Mouse (Mus musculus) megakaryocyte, embryonic 14.5 days (primary cell): Measurements from ENCODE around the gene Snrpg. TPM values are rescaled to one million over a fixed set of nuclear protein-coding genes. Genes with fewer than 3 reads are reported as not detected.
"Not testable (repeated sequence)": the region's sequence is repeated elsewhere in the genome, so short reads cannot be mapped to it uniquely, and the experiment has no call there.

Experiments
- H3K27me3 ChIP-seq: replicated peaks from 2 replicates; pipeline ENCODE3; 2012; ENCODE audit warnings: inconsistent platforms
- H3K36me3 ChIP-seq: replicated peaks from 2 replicates; pipeline ENCODE3; 2012; ENCODE audit warnings: low read length, inconsistent platforms, mixed read lengths
- H3K4me1 ChIP-seq: 2 replicates; pipeline ENCODE4 v1.6.1; 2012; ENCODE audit warnings: inconsistent platforms
- H3K4me3 ChIP-seq: replicated peaks from 2 replicates; pipeline ENCODE3; 2012; ENCODE audit warnings: moderate library complexity, mild to moderate bottlenecking, inconsistent platforms
- H3K9me3 ChIP-seq: 2 replicates; pipeline ENCODE4 v1.6.1; 2012; ENCODE audit warnings: inconsistent platforms
- FLI1 ChIP-seq: IDR thresholded peaks from 2 replicates; pipeline ENCODE4 v1.6.1; 2012; ENCODE audit warnings: low read length, inconsistent platforms, mixed read lengths
- GATA1 ChIP-seq: IDR thresholded peaks from 3 replicates; pipeline ENCODE4 v1.6.1; 2012; ENCODE audit warnings: mixed read lengths, low read length, inconsistent platforms, borderline replicate concordance
- polyA plus RNA-seq: library from polyadenylated mRNA; stranded (reverse); fragments of >175 nt; gene quantifications from 2 replicates; pipeline ENCODE4 v1.2.3, GENCODE M21; 2012; ENCODE audit warnings: low replicate concordance; ENCODE audit not compliant: insufficient read depth

Snrpg gene
- polyA plus RNA-seq, 1 experiment = 11.4 TPM

- Histone ChIP-seq H3K36me3 (peaks cover 10% of the 10 kb centered on the region), H3K4me3 (peak overlapping the region; percentile 94), H3K27me3 (peaks cover 2% of the 10 kb centered on the region), H3K9me3 (no peaks in the 10 kb centered on the region), H3K4me1 (peaks cover 36% of the 10 kb centered on the region)
- no peak for TF ChIP-seq FLI1
- no peak for TF ChIP-seq GATA1
Observed at GRCm38 (mm10) chr6:86366853-86367249, 4.3 kb upstream of the Snrpg start.

DNA sequence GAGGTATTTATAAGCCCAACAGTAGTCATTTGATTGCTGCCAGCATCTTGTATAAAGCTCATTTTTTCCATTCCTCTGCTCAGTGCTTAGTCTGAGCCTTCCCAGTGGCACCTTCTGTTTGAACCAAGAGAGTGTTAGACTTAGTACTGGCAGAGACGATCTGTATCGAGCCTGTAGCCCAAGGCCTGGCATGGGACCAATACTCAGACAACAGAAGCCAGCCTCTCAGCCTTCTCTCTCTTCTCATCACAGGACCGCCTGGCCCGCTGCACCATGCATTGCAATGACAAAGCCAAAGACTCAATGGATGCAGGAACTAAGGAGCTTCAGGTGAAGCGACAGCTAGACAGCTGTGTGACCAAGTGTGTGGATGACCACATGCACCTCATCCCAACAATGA is 2.6 kb upstream of the Snrpg start:
- H3K9me3 ChIP-seq = no peaks in the 10 kb centered on the region
- H3K4me1 ChIP-seq = peaks cover 47% of the 10 kb centered on the region
- no peak overlapping the region for H3K4me3 ChIP-seq
- TF ChIP-seq FLI1 = no peak
- no peak for TF ChIP-seq GATA1
- H3K36me3 ChIP-seq = peaks cover 13% of the 10 kb centered on the region
- H3K27me3 ChIP-seq = no peaks in the 10 kb centered on the region

DNA sequence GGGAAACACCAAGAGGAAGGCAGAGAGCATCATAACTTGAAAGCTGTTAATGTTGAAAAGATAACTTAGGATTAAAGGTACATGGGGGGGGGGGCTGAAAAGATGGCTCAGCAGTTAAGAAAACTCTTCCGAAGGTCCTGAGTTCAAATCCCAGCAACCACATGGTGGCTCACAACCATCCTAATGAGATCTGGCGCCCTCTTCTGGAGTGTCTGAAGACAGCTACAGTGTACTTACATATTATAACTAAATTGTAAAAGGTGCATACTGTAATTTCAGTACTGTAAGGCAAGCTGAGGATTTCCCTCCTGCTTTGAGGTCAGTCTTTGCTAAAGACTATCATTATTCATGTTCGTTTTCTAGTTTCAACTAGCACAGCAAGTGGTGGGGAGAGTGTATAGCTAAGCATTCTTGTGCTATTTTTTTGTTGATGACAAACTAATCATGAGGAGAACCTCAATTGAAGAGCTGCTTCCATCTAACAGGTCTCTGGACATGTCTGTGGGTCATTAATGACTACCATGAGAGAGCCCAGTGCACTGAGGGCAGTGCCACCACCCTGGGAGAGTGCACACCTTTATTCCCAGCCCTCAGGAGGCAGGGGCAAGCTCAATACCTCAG is 901 bp upstream of the Snrpg start:
- Histone ChIP-seq H3K9me3 (no peaks in the 10 kb centered on the region), H3K27me3 (no peaks in the 10 kb centered on the region), H3K36me3 (peaks cover 23% of the 10 kb centered on the region), H3K4me1 (peaks cover 43% of the 10 kb centered on the region), H3K4me3 (peak overlapping the region; percentile 97)
- TF ChIP-seq FLI1 = no peak
- no peak for TF ChIP-seq GATA1

DNA sequence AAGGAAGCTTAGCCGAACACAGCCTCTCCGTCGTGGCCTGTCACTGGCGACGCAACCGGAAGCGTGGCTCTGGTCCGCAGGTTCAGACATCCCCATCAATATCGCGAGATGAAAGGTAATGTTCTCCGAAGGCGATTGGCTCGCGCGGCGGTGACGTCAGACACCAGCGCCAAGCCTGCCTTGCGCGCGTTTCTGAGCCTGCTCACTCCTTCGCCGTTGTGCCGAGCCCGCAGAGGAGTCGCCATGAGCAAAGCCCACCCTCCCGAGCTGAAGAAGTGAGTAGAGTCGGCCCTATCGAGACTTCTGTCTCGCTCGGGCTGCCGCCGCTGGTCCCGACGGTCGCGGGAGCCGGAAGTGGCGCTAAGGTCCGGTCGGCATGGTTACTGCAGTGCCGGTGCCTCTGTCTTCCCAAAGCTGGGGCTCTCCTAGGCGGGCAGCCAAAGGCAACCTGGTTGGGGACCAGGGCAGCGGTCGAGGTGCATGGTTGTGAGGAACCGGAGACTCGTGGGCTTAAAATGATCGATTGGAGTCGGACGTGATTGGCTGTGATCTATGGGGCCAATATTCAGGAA is 322 bp downstream of the Snrpg start:
- peaks cover 37% of the 10 kb centered on the region for H3K4me1 ChIP-seq
- peak overlapping the region; percentile 97 for H3K4me3 ChIP-seq
- no peak for TF ChIP-seq GATA1
- 0 out of 2 replicates have a peak, but pooled peaks have one; percentile 38 for TF ChIP-seq FLI1
- H3K27me3 ChIP-seq = no peaks in the 10 kb centered on the region
- H3K9me3 ChIP-seq = no peaks in the 10 kb centered on the region
- peaks cover 35% of the 10 kb centered on the region for H3K36me3 ChIP-seq

DNA sequence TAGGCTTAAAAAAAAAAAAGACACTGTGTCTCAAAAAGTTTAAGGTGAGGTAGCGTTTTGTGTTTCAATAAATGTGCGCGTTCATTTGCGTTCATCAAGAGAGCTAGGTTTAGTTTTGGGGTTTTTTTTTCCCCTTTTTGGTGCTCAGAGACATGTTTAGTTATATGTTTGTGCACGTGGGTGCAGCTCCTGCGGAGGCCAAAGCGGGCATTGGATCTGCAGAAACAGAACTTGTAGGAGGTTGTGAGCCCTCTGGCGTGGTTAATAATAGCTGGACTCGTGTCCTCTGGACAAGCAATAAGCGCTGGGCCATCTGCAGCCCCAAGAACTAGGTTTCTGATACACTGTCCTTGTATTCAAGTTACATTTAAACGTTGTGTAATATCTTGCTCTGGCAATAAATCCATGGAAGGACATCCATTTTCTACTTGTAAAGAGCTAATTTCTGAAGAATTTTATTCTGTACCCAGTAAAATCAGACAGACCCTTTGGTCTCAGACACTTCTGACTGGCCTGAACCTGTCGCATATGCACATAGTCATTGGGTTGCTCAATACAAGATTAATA is 929 bp downstream of the Snrpg start:
- Histone ChIP-seq H3K27me3 (no peaks in the 10 kb centered on the region), H3K36me3 (peaks cover 40% of the 10 kb centered on the region), H3K9me3 (no peaks in the 10 kb centered on the region), H3K4me1 (peaks cover 30% of the 10 kb centered on the region), H3K4me3 (peak overlapping the region; percentile 97)
- TF ChIP-seq FLI1 = no peak
- TF ChIP-seq GATA1 = no peak

GRCm38 (mm10) chr6:86373556-86373955 is 2.5 kb downstream of the Snrpg start:
- H3K4me1 ChIP-seq = peaks cover 29% of the 10 kb centered on the region
- no peak for TF ChIP-seq GATA1
- no peak for TF ChIP-seq FLI1
- no peaks in the 10 kb centered on the region for H3K27me3 ChIP-seq
- no peaks in the 10 kb centered on the region for H3K9me3 ChIP-seq
- H3K4me3 ChIP-seq = peak overlapping the region; percentile 50
- peaks cover 45% of the 10 kb centered on the region for H3K36me3 ChIP-seq

GRCm38 (mm10) chr6:86378341-86378740 is 7.2 kb downstream of the Snrpg start:
- TF ChIP-seq FLI1 = no peak
- no peak for TF ChIP-seq GATA1
- H3K36me3 ChIP-seq = peaks cover 58% of the 10 kb centered on the region
- H3K4me3 ChIP-seq = no peak overlapping the region

DNA sequence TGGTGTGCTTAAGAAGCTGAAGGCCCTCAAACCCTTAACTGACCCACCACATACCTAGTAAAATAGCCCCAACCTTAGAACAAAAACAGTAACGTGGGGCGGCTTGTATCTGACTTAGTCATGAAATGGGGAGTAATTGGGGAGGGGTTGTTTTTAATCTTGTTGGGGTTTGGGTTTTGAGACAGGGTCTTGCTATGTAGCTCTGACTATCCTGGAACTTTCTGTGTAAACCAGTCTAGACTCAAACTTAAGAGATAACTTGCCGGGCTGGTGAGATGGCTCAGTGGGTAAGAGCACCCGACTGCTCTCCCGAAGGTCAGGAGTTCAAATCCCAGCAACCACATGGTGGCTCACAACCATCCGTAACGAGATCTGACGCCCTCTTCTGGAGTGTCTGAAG is 9.0 kb downstream of the Snrpg start:
- not testable (repeated sequence) for H3K4me3 ChIP-seq, H3K9me3 ChIP-seq, H3K27me3 ChIP-seq
- H3K4me1 ChIP-seq = peaks cover 15% of the 10 kb centered on the region
- H3K36me3 ChIP-seq = peaks cover 47% of the 10 kb centered on the region

More at GRCm38 (mm10) chr6:86378341-86378740, 7.2 kb downstream of the Snrpg start:
- Histone ChIP-seq H3K9me3 (no peaks in the 10 kb centered on the region), H3K27me3 (no peaks in the 10 kb centered on the region), H3K4me1 (peaks cover 7% of the 10 kb centered on the region)

DNA sequence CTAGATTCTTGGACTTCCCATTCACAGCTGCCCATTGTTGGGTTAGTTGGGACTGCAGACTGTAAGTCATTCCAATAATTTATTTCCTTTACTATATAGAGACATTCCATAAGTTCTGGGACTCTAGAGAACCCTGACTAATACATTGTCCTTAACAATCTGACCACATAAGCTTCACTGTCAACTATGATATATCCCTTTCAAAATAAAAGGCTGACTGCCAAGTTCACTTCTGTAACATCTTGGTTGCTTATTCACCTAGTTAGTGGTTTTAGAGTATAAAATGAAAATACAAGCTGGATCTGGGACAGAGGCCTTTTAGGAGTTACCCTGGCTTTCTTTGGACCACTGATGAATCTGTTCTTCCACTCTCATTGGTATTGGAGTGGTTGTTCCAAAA is 11.4 kb downstream of the Snrpg start:
- Histone ChIP-seq H3K4me3 (no peak overlapping the region), H3K36me3 (peaks cover 38% of the 10 kb centered on the region), H3K9me3 (no peaks in the 10 kb centered on the region), H3K4me1 (peaks cover 21% of the 10 kb centered on the region), H3K27me3 (no peaks in the 10 kb centered on the region)
- no peak for TF ChIP-seq GATA1
- TF ChIP-seq FLI1 = no peak

GRCm38 (mm10) chr6:86383370-86383769 is 12.3 kb downstream of the Snrpg start:
- no peaks in the 10 kb centered on the region for H3K9me3 ChIP-seq
- TF ChIP-seq FLI1 (no peak), GATA1 (no peak)

More at GRCm38 (mm10) chr6:86383370-86383769, 12.3 kb downstream of the Snrpg start:
- no peak overlapping the region for H3K4me3 ChIP-seq
- peaks cover 38% of the 10 kb centered on the region for H3K36me3 ChIP-seq
- H3K27me3 ChIP-seq = no peaks in the 10 kb centered on the region
- peaks cover 21% of the 10 kb centered on the region for H3K4me1 ChIP-seq
